Mouse (Mus musculus): ENCODE data around the gene Lbh. TPM values are rescaled to one million over a fixed set of nuclear protein-coding genes. Genes with fewer than 3 reads are reported as not detected.
A peak's percentile ranks its signal among the peaks of the same experiment; 100 is the strongest.

Gene Lbh
- 6.4 and 6.5 TPM in 2 replicates for polyA plus RNA-seq (2014; fragmentation: Nextera tagmentation; extraction: Ambion mirVana)

DNA sequence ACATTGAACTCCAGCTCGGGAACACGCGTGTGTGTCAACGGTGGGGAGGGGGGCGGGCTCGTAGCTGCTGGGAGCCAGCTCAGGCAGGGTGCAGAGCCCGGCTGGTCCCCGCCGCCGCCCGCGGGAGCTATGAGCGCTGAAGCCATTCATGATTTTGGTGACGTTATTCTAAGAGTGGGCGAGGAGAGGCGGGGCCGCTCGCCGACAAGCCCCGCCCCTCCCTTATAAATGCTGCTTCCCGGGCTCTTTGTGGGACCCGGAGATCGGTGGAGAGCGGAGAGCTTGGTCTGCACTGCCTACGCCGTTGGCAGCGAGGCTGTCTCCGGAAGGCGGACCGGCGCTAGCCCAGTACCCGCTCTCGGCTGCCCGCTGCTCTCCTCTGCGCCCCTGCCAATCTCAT, at the start of gene Lbh:
TSS of gene Lbh (plus strand) at position 253 of the 400 bp plus-strand sequence.
- peak within 1 kb of the TSS; percentile 77 for H3K4me2 ChIP-seq (ENCODE audit: low read length)
- H3K9me3 ChIP-seq (ENCODE audit: control insufficient read depth, low read length) = no peaks in the 10 kb centered on the region
- under 1% methylated on average over 35 of the region's 35 CpGs for WGBS
- H3K4me3 ChIP-seq (ENCODE audit: low read depth, low read length) = peak within 1 kb of the TSS; percentile 92
- no peaks in the 10 kb centered on the region for H3K27me3 ChIP-seq (replicated peaks; ENCODE audit: control insufficient read depth, insufficient read depth, low read length)
- H3K4me1 ChIP-seq (replicated peaks; ENCODE audit: control insufficient read depth, insufficient read depth, low read length) = peaks cover 34% of the 10 kb centered on the region
- peak; percentile 96 for DNase-seq (ENCODE audit: low spot score)
- peak within 1 kb of the TSS; percentile 89 for H3K27ac ChIP-seq (ENCODE audit: low read depth)
- peaks cover 19% of the 10 kb centered on the region for H3K36me3 ChIP-seq (ENCODE audit: control insufficient read depth, insufficient read depth, low read length)
- ATAC-seq (replicated peaks; ENCODE audit: low FRiP score, low TSS enrichment, low read depth) = peak; percentile 90
- peak within 1 kb of the TSS; percentile 75 for H3K9ac ChIP-seq (ENCODE audit: low read length)

- Histone ChIP-seq H3K9ac (ENCODE audit: low read length) (no peak overlapping the region), H3K27me3 (replicated peaks; ENCODE audit: control insufficient read depth, insufficient read depth, low read length) (no peaks in the 10 kb centered on the region), H3K4me2 (ENCODE audit: low read length) (no peak overlapping the region), H3K27ac (ENCODE audit: low read depth) (no peak overlapping the region), H3K36me3 (ENCODE audit: control insufficient read depth, insufficient read depth, low read length) (no peaks in the 10 kb centered on the region), H3K9me3 (ENCODE audit: control insufficient read depth, low read length) (no peaks in the 10 kb centered on the region), H3K4me3 (ENCODE audit: low read depth, low read length) (no peak overlapping the region), H3K4me1 (replicated peaks; ENCODE audit: control insufficient read depth, insufficient read depth, low read length) (no peaks in the 10 kb centered on the region)
- WGBS = 90% methylated on average over 9 of the region's 9 CpGs
- no peak for ATAC-seq (replicated peaks; ENCODE audit: low FRiP score, low TSS enrichment, low read depth)
- no peak for DNase-seq (ENCODE audit: low spot score)
Observed at GRCm38 (mm10) chr17:72878979-72879378, 39.1 kb upstream of the Lbh start.

- DNase-seq (ENCODE audit: low spot score) (no peak), ATAC-seq (replicated peaks; ENCODE audit: low FRiP score, low TSS enrichment, low read depth) (no peak)
- Histone ChIP-seq H3K9ac (ENCODE audit: low read length) (no peak overlapping the region), H3K27ac (ENCODE audit: low read depth) (no peak overlapping the region), H3K4me1 (replicated peaks; ENCODE audit: control insufficient read depth, insufficient read depth, low read length) (no peaks in the 10 kb centered on the region), H3K27me3 (replicated peaks; ENCODE audit: control insufficient read depth, insufficient read depth, low read length) (no peaks in the 10 kb centered on the region), H3K9me3 (ENCODE audit: control insufficient read depth, low read length) (no peaks in the 10 kb centered on the region), H3K4me2 (ENCODE audit: low read length) (no peak overlapping the region), H3K36me3 (ENCODE audit: control insufficient read depth, insufficient read depth, low read length) (no peaks in the 10 kb centered on the region), H3K4me3 (ENCODE audit: low read depth, low read length) (no peak overlapping the region)
- WGBS = 69% methylated on average over 3 of the region's 3 CpGs
Observed at GRCm38 (mm10) chr17:72880156-72880555, 37.9 kb upstream of the Lbh start.

DNA sequence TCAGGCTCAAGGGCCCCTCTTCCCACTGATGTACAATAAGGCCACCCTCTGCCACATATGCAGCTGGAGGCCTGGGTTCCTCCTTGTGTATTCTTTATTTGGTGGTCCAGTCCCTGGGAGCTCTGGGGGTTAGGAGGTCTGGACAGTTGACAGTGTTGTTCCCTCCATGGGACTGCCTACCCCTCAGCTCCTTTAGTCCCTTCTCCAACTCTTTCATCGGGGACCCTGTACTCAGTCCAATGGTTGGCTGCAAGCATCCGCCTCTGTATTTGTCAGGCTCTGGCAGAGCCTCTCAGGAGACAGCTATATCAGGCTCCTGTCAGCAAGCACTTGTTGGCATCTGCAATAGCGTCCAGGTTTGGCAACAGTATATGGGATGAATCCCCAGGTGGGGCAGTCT, 37.1 kb upstream of the Lbh start:
- Histone ChIP-seq H3K27ac (ENCODE audit: low read depth) (no peak overlapping the region), H3K9ac (ENCODE audit: low read length) (no peak overlapping the region), H3K4me1 (replicated peaks; ENCODE audit: control insufficient read depth, insufficient read depth, low read length) (no peaks in the 10 kb centered on the region), H3K4me3 (ENCODE audit: low read depth, low read length) (no peak overlapping the region), H3K36me3 (ENCODE audit: control insufficient read depth, insufficient read depth, low read length) (no peaks in the 10 kb centered on the region), H3K4me2 (ENCODE audit: low read length) (no peak overlapping the region), H3K9me3 (ENCODE audit: control insufficient read depth, low read length) (no peaks in the 10 kb centered on the region), H3K27me3 (replicated peaks; ENCODE audit: control insufficient read depth, insufficient read depth, low read length) (no peaks in the 10 kb centered on the region)
- DNase-seq (ENCODE audit: low spot score) (no peak), ATAC-seq (replicated peaks; ENCODE audit: low FRiP score, low TSS enrichment, low read depth) (no peak)
- 78% methylated on average over 3 of the region's 3 CpGs for WGBS

DNA sequence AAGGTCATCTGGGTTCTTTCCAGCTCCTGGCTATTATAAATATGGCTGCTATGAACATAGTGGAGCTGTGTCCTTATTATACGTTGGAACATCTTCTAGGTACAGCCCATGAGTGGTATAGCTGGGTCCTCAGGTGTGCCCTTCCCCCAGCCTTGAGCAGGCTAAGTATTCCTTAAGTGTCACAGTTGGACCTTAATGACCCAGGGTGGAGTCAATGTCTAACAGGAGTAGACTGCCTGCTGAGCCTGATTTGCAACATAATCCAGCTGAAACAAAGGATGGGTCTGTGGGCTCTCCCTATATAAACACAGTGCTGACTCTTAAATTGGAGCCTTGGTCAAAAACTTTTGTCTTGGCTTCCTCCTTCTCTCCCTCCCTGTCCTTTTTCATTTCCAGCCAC, 36.3 kb upstream of the Lbh start:
- Histone ChIP-seq H3K4me3 (ENCODE audit: low read depth, low read length) (no peak overlapping the region), H3K4me1 (replicated peaks; ENCODE audit: control insufficient read depth, insufficient read depth, low read length) (no peaks in the 10 kb centered on the region), H3K27me3 (replicated peaks; ENCODE audit: control insufficient read depth, insufficient read depth, low read length) (no peaks in the 10 kb centered on the region), H3K27ac (ENCODE audit: low read depth) (no peak overlapping the region), H3K9me3 (ENCODE audit: control insufficient read depth, low read length) (no peaks in the 10 kb centered on the region), H3K4me2 (ENCODE audit: low read length) (no peak overlapping the region), H3K36me3 (ENCODE audit: control insufficient read depth, insufficient read depth, low read length) (no peaks in the 10 kb centered on the region), H3K9ac (ENCODE audit: low read length) (no peak overlapping the region)
- DNase-seq (ENCODE audit: low spot score) (no peak), ATAC-seq (replicated peaks; ENCODE audit: low FRiP score, low TSS enrichment, low read depth) (no peak)
- WGBS = 62% methylated on average over 1 of the region's 1 CpGs

- DNase-seq (ENCODE audit: low spot score) (no peak), ATAC-seq (replicated peaks; ENCODE audit: low FRiP score, low TSS enrichment, low read depth) (0 out of 2 replicates have a peak, but pooled peaks have one; percentile 36)
- Histone ChIP-seq H3K27ac (ENCODE audit: low read depth) (no peak overlapping the region), H3K9me3 (ENCODE audit: control insufficient read depth, low read length) (no peaks in the 10 kb centered on the region), H3K9ac (ENCODE audit: low read length) (no peak overlapping the region), H3K36me3 (ENCODE audit: control insufficient read depth, insufficient read depth, low read length) (no peaks in the 10 kb centered on the region), H3K27me3 (replicated peaks; ENCODE audit: control insufficient read depth, insufficient read depth, low read length) (no peaks in the 10 kb centered on the region), H3K4me1 (replicated peaks; ENCODE audit: control insufficient read depth, insufficient read depth, low read length) (no peaks in the 10 kb centered on the region; the same call in 1 of the 2 replicates), H3K4me2 (ENCODE audit: low read length) (no peak overlapping the region), H3K4me3 (ENCODE audit: low read depth, low read length) (no peak overlapping the region)
- WGBS = 24% methylated on average over 20 of the region's 20 CpGs
Observed at GRCm38 (mm10) chr17:72889556-72890397, 28.3 kb upstream of the Lbh start.

- no peaks in the 10 kb centered on the region for H3K27me3 ChIP-seq (replicated peaks; ENCODE audit: control insufficient read depth, insufficient read depth, low read length)
- ATAC-seq (replicated peaks; ENCODE audit: low FRiP score, low TSS enrichment, low read depth) = 0 out of 2 replicates have a peak, but pooled peaks have one; percentile 23
- no peak overlapping the region for H3K4me2 ChIP-seq (ENCODE audit: low read length)
- DNase-seq (ENCODE audit: low spot score) = peak; percentile 67
- no peaks in the 10 kb centered on the region; the same call in 1 of the 2 replicates for H3K4me1 ChIP-seq (replicated peaks; ENCODE audit: control insufficient read depth, insufficient read depth, low read length)
- H3K9me3 ChIP-seq (ENCODE audit: control insufficient read depth, low read length) = no peaks in the 10 kb centered on the region
- 63% methylated on average over 8 of the region's 8 CpGs for WGBS
- no peaks in the 10 kb centered on the region for H3K36me3 ChIP-seq (ENCODE audit: control insufficient read depth, insufficient read depth, low read length)
- H3K27ac ChIP-seq (ENCODE audit: low read depth) = no peak overlapping the region
- H3K9ac ChIP-seq (ENCODE audit: low read length) = no peak overlapping the region
- H3K4me3 ChIP-seq (ENCODE audit: low read depth, low read length) = no peak overlapping the region
Observed at GRCm38 (mm10) chr17:72890398-72890898, 27.7 kb upstream of the Lbh start.

DNA sequence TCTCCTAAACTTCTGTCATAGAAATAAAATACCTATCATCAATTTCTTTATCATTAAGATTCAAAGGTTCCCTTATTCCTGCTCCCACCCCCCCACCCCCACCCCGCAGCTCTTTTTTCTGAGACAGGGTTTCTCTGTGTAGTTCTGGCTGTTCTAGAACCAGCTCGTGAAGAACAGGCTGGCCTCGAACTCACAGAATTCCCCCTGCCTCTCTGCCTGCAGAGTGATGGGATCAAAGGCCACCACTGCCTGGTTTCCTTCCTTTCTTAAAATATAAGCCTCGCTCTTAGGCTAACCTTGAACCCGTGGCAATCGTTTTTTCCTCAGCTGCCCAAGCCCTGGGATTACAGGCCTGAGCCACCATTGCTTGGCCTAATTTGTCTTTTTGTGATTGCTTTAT, 26.5 kb upstream of the Lbh start:
- DNase-seq (ENCODE audit: low spot score) = no peak

More for the DNA sequence above, 26.5 kb upstream of the Lbh start:
- H3K9ac ChIP-seq (ENCODE audit: low read length) = no peak overlapping the region
- no peaks in the 10 kb centered on the region for H3K27me3 ChIP-seq (replicated peaks; ENCODE audit: control insufficient read depth, insufficient read depth, low read length)
- no peak overlapping the region for H3K4me3 ChIP-seq (ENCODE audit: low read depth, low read length)
- H3K36me3 ChIP-seq (ENCODE audit: control insufficient read depth, insufficient read depth, low read length) = no peaks in the 10 kb centered on the region
- 85% methylated on average over 6 of the region's 6 CpGs for WGBS
- no peaks in the 10 kb centered on the region for H3K9me3 ChIP-seq (ENCODE audit: control insufficient read depth, low read length)
- H3K4me1 ChIP-seq (replicated peaks; ENCODE audit: control insufficient read depth, insufficient read depth, low read length) = no peaks in the 10 kb centered on the region; the same call in 1 of the 2 replicates
- no peak overlapping the region for H3K27ac ChIP-seq (ENCODE audit: low read depth)
- H3K4me2 ChIP-seq (ENCODE audit: low read length) = no peak overlapping the region
- ATAC-seq (replicated peaks; ENCODE audit: low FRiP score, low TSS enrichment, low read depth) = no peak

Data from intestine, embryonic 14.5 days (tissue).